Mouse (Mus musculus): Measurements from ENCODE around the gene Cnst. TPM values are rescaled to one million over a fixed set of nuclear protein-coding genes. Genes with fewer than 3 reads are reported as not detected.

Gene Cnst
- polyA plus RNA-seq, 1 experiment from 2014 or later, result 28.0 TPM

DNA sequence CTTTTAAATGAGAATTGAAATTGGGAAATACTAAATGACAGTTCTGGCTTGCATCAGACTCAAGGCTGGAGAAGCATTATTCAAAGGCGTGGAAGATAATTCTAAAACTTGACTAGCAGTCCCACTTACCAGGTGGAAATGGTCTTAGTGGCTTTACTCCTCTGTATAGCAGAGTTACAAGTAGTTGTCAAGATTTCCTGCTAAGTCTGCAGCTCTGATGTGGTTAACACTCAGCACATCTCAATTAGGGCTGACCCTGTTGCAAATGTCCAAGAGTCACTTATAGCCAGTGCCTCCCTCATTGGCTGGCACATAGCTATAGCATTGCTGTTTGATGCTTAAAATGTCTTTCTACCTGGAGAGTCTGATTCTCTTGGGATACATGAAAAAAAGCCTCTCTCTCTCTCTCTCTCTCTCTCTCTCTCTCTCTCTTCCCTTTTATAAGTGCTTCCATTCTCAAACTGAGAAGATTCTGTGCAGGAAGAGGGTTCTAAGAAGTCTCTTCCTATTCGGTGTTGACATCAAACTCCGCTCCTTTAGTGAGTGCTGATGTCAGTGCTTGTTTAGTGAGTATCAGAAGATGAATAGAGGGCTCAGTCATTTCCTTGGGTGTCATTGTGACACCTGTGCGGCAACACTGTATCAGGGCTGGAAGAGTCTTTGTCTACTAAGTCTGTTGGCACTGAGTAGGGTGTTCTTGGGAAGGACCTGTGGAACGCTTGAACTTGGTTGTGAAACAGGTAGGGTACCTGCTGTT, 3.0 kb downstream of the Cnst start:
- Histone ChIP-seq H3K9ac (replicated peaks; ENCODE audit: low read length) (no peak overlapping the region), H3K4me1 (ENCODE audit: control insufficient read depth, insufficient read depth, low read length) (peaks cover 22% of the 10 kb centered on the region), H3K4me2 (ENCODE audit: low read length) (no peak overlapping the region), H3K27ac (replicated peaks; ENCODE audit: low read depth, low read length) (no peak overlapping the region), H3K4me3 (replicated peaks; ENCODE audit: low read depth, low read length) (no peak overlapping the region), H3K36me3 (ENCODE audit: control insufficient read depth, insufficient read depth, low read length) (no peaks in the 10 kb centered on the region), H3K27me3 (ENCODE audit: control insufficient read depth, insufficient read depth, low read length) (no peaks in the 10 kb centered on the region), H3K9me3 (ENCODE audit: control insufficient read depth, low read length) (no peaks in the 10 kb centered on the region)
- WGBS, result 93% methylated on average over 5 of the region's 5 CpGs
- no peak for DNase-seq
- no peak for ATAC-seq (ENCODE audit: low FRiP score, low TSS enrichment)

DNA sequence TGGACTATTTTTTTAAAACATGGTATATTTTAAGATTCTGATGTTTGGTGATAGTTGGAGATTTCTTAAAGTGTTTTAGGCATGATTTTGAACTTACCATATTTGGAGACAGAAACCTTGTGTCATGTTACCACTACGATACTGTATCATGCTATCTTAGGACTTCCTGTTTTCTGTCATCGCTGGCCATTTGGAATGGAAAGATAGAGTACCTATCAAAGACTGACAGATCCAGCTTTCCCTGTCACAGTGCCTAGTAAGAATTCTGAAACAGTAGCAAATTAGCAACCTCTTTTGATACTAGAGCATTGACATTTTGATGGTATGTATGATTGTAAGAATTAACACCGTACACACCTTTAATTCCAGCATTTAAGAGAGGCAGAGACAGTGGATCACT, 5.2 kb downstream of the Cnst start:
- Histone ChIP-seq H3K4me3 (replicated peaks; ENCODE audit: low read depth, low read length) (no peak overlapping the region), H3K9ac (replicated peaks; ENCODE audit: low read length) (no peak overlapping the region), H3K4me1 (ENCODE audit: control insufficient read depth, insufficient read depth, low read length) (peaks cover 14% of the 10 kb centered on the region), H3K36me3 (ENCODE audit: control insufficient read depth, insufficient read depth, low read length) (no peaks in the 10 kb centered on the region), H3K27ac (replicated peaks; ENCODE audit: low read depth, low read length) (no peak overlapping the region), H3K4me2 (ENCODE audit: low read length) (no peak overlapping the region), H3K9me3 (ENCODE audit: control insufficient read depth, low read length) (no peaks in the 10 kb centered on the region), H3K27me3 (ENCODE audit: control insufficient read depth, insufficient read depth, low read length) (no peaks in the 10 kb centered on the region)
- 97% methylated on average over 3 of the region's 3 CpGs for WGBS
- ATAC-seq (ENCODE audit: low FRiP score, low TSS enrichment) (no peak), DNase-seq (no peak)

DNA sequence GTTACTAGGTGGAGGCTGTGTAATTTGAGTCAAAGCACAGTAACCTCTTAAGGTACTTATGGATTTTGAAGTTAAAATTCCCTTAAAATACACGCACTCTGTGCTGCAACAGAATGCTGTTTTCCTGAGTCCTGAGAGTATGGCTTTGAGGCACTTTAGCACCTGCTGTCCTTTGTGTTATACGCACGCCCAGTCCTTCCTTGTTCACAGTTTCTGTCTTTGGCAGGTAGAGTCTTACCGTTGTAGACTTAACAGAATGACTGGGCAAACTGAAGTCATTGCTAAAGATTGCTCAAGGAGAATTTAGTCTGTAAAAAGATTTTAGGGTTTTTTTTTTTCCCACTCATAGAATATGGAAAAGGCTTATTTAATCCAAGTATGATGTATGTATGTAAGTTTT, 5.8 kb downstream of the Cnst start:
- Histone ChIP-seq H3K4me3 (replicated peaks; ENCODE audit: low read depth, low read length) (no peak overlapping the region), H3K4me1 (ENCODE audit: control insufficient read depth, insufficient read depth, low read length) (peaks cover 14% of the 10 kb centered on the region), H3K27me3 (ENCODE audit: control insufficient read depth, insufficient read depth, low read length) (no peaks in the 10 kb centered on the region), H3K36me3 (ENCODE audit: control insufficient read depth, insufficient read depth, low read length) (no peaks in the 10 kb centered on the region), H3K4me2 (ENCODE audit: low read length) (no peak overlapping the region), H3K9me3 (ENCODE audit: control insufficient read depth, low read length) (no peaks in the 10 kb centered on the region), H3K27ac (replicated peaks; ENCODE audit: low read depth, low read length) (no peak overlapping the region), H3K9ac (replicated peaks; ENCODE audit: low read length) (no peak overlapping the region)
- no peak for ATAC-seq (ENCODE audit: low FRiP score, low TSS enrichment)
- WGBS, result 89% methylated on average over 4 of the region's 4 CpGs
- DNase-seq, result no peak

DNA sequence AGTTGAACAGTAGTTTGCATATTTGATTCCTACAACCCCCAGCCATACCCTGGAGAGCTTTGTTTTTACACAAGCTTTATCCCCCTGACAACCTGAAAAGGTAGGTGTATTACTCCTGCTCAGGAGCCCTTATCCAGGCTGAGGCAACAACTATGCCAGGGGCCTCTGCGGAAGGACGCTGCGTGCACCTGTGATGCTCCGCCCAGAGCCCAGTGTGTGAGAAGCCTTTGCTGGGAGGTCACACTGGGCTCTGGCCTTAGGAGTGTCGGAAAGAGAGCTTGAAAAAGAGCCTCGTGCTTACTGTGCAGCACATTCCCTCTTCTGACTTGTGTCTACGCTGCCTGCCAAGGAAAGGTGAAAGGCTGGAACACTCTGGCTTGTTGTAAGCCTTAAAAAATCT, 6.6 kb downstream of the Cnst start:
- no peaks in the 10 kb centered on the region for H3K9me3 ChIP-seq (ENCODE audit: control insufficient read depth, low read length)
- no peak overlapping the region for H3K27ac ChIP-seq (replicated peaks; ENCODE audit: low read depth, low read length)
- H3K9ac ChIP-seq (replicated peaks; ENCODE audit: low read length), result 0 out of 2 replicates have a peak overlapping the region, but pooled peaks have one; percentile 5
- no peaks in the 10 kb centered on the region for H3K27me3 ChIP-seq (ENCODE audit: control insufficient read depth, insufficient read depth, low read length)
- H3K4me3 ChIP-seq (replicated peaks; ENCODE audit: low read depth, low read length), result no peak overlapping the region
- H3K36me3 ChIP-seq (ENCODE audit: control insufficient read depth, insufficient read depth, low read length), result no peaks in the 10 kb centered on the region
- peaks cover 9% of the 10 kb centered on the region for H3K4me1 ChIP-seq (ENCODE audit: control insufficient read depth, insufficient read depth, low read length)
- no peak overlapping the region for H3K4me2 ChIP-seq (ENCODE audit: low read length)
- no peak for ATAC-seq (ENCODE audit: low FRiP score, low TSS enrichment)
- DNase-seq, result no peak
- 47% methylated on average over 7 of the region's 7 CpGs for WGBS

DNA sequence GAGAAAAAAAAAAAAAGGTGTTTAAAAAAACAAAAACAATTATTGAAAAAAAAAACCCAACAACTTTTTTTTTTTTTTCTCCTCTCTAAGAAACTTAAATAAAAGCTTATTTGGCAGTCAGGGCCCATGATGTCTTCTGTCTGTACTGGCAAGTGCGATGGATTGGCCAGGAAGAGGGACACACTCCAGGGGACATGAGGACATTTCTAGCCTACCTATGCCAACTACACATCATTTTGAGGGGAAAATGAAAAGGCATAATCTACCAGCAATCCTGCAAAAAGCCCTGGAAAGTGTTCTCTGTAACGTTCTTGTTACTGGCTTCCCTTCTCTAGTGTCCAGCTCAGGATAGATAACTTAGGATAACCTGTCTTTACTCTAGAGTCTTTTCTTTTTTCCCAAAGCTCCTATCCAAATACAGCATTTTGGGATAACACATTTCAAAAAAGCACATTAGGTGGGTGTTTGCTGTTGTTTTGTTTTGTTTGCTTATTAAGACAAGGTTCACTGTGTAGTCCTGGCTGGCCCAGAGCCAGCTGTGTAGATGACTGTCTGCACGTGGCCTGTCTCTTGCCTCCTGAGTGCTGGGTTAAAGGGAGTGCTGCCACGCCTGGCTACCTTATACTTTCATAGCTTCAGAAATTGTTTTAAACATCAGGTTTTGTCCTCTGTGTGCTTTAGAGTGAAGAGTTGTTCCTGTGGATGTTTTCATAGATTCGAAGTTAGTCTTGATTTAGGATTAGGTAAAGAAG, 7.2 kb downstream of the Cnst start:
- no peak overlapping the region for H3K9ac ChIP-seq (replicated peaks; ENCODE audit: low read length)
- H3K27ac ChIP-seq (replicated peaks; ENCODE audit: low read depth, low read length), result no peak overlapping the region

DNA sequence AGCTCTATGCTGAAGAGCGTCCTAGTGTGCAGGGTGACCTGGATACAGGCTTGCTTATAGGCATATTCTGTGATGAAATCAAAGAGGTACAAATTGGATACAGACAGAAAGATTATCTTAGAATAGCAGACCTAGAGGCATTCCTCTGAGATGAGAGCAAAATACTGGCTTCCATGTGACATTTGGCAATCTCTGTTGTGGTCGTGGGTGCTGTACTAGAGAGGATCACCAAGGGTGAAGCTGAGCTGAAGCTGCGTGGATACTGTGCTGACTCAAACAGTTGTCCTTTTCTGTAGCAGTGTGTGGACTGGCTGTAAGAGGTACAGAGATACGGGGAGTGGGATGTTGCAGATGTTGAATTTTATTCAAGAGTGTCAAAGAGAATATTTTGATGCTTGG, 7.8 kb downstream of the Cnst start:
- Histone ChIP-seq H3K27ac (replicated peaks; ENCODE audit: low read depth, low read length) (no peak overlapping the region), H3K4me3 (replicated peaks; ENCODE audit: low read depth, low read length) (no peak overlapping the region), H3K9me3 (ENCODE audit: control insufficient read depth, low read length) (no peaks in the 10 kb centered on the region), H3K27me3 (ENCODE audit: control insufficient read depth, insufficient read depth, low read length) (no peaks in the 10 kb centered on the region), H3K4me1 (ENCODE audit: control insufficient read depth, insufficient read depth, low read length) (no peaks in the 10 kb centered on the region), H3K4me2 (ENCODE audit: low read length) (no peak overlapping the region), H3K9ac (replicated peaks; ENCODE audit: low read length) (no peak overlapping the region), H3K36me3 (ENCODE audit: control insufficient read depth, insufficient read depth, low read length) (no peaks in the 10 kb centered on the region)
- 80% methylated on average over 4 of the region's 4 CpGs for WGBS
- ATAC-seq (ENCODE audit: low FRiP score, low TSS enrichment), result no peak
- no peak for DNase-seq

More for the DNA sequence above, 7.2 kb downstream of the Cnst start:
- no peaks in the 10 kb centered on the region for H3K36me3 ChIP-seq (ENCODE audit: control insufficient read depth, insufficient read depth, low read length)
- H3K4me3 ChIP-seq (replicated peaks; ENCODE audit: low read depth, low read length), result no peak overlapping the region
- ATAC-seq (ENCODE audit: low FRiP score, low TSS enrichment) (no peak), DNase-seq (no peak)
- no peak overlapping the region for H3K4me2 ChIP-seq (ENCODE audit: low read length)
- H3K27me3 ChIP-seq (ENCODE audit: control insufficient read depth, insufficient read depth, low read length), result no peaks in the 10 kb centered on the region
- H3K4me1 ChIP-seq (ENCODE audit: control insufficient read depth, insufficient read depth, low read length), result peaks cover 2% of the 10 kb centered on the region; the same call in 1 of the 2 replicates
- WGBS, result 81% methylated on average over 5 of the region's 5 CpGs
- H3K9me3 ChIP-seq (ENCODE audit: control insufficient read depth, low read length), result no peaks in the 10 kb centered on the region

DNA sequence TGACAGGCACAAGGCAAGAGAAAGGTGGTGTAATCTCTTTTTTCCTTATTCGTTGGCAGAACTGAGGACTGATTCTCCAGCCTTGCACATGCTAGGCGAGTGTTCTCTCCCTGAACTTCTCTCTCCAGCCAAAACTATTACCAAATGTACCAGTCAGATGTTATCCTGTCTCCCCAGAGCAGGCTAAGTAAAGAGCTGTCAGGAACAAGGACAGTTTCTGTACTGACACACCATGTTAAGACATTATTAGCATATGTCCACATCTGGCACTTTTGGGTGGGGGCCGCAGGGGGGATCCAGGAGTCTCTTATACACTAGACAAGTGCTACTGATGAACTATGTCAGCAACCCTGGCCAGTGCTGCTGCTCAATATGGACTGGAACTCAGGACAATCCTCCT, 10.8 kb downstream of the Cnst start:
- Histone ChIP-seq H3K9ac (replicated peaks; ENCODE audit: low read length) (no peak overlapping the region), H3K4me3 (replicated peaks; ENCODE audit: low read depth, low read length) (no peak overlapping the region), H3K27me3 (ENCODE audit: control insufficient read depth, insufficient read depth, low read length) (no peaks in the 10 kb centered on the region), H3K9me3 (ENCODE audit: control insufficient read depth, low read length) (no peaks in the 10 kb centered on the region), H3K27ac (replicated peaks; ENCODE audit: low read depth, low read length) (no peak overlapping the region), H3K4me2 (ENCODE audit: low read length) (no peak overlapping the region), H3K36me3 (ENCODE audit: control insufficient read depth, insufficient read depth, low read length) (no peaks in the 10 kb centered on the region), H3K4me1 (ENCODE audit: control insufficient read depth, insufficient read depth, low read length) (no peaks in the 10 kb centered on the region)
- ATAC-seq (ENCODE audit: low FRiP score, low TSS enrichment) (no peak), DNase-seq (no peak)
- 90% methylated on average over 3 of the region's 3 CpGs for WGBS

DNA sequence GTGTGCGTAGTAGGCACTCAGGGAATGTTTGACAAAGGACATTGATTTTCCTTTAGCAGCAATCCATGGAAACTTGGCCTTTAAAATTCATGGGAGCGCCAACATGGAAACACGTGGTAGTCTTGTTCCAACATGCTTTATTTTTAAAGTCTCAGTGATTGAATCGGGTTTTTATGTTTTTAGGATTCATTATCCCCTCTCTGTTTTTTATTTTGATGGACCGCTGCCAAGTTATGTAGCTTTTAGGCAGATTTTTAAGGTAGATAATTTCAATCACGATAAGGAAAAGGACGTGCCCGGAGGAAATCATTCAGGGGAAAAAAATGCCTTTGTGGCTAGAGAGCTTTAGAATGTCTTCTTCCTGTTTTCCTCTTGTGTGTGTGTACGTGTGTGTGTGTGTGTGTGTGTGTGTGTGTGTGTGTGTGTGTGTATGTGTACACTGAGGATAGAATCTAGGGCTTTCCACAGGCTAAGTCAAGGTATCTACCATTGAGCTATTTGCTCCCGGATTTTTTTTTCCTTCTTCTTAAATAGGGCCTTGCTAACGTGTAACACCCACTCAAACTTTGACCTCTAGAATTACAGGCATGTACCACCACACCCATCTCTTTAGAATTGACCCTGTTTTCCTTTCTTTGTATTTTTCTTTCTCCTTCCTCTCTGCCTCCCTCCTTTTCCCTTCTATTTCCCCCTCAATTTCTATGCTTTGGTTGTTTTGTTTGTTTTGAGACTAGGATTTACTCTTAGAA, 13.4 kb downstream of the Cnst start:
- Histone ChIP-seq H3K9ac (replicated peaks; ENCODE audit: low read length) (no peak overlapping the region), H3K4me1 (ENCODE audit: control insufficient read depth, insufficient read depth, low read length) (no peaks in the 10 kb centered on the region), H3K4me2 (ENCODE audit: low read length) (no peak overlapping the region), H3K27ac (replicated peaks; ENCODE audit: low read depth, low read length) (no peak overlapping the region), H3K27me3 (ENCODE audit: control insufficient read depth, insufficient read depth, low read length) (no peaks in the 10 kb centered on the region), H3K36me3 (ENCODE audit: control insufficient read depth, insufficient read depth, low read length) (no peaks in the 10 kb centered on the region), H3K4me3 (replicated peaks; ENCODE audit: low read depth, low read length) (no peak overlapping the region), H3K9me3 (ENCODE audit: control insufficient read depth, low read length) (no peaks in the 10 kb centered on the region)
- ATAC-seq (ENCODE audit: low FRiP score, low TSS enrichment), result no peak
- no peak for DNase-seq
- WGBS, result 85% methylated on average over 11 of the region's 11 CpGs
